Mouse (Mus musculus) liver, embryonic 11.5 days (tissue): Measurements from ENCODE around the gene Tiam1. TPM values are rescaled to one million over a fixed set of nuclear protein-coding genes. Genes with fewer than 3 reads are reported as not detected.
A peak's percentile ranks its signal among the peaks of the same experiment; 100 is the strongest.

ENCODE experiments used
- ATAC-seq: fragments of 200-750 bp; cut with Nextera tagmentation; replicated peaks from 2 replicates; pipeline ENCODE4 v1.8.0; 2017; ENCODE audit warnings: moderate number of reproducible peaks, mild to moderate bottlenecking, moderate TSS enrichment, moderate library complexity; ENCODE audit not compliant: low FRiP score
- DNase-seq: peaks from one replicate; pipeline ENCODE4 v3.0.0-alpha.2; 2017; ENCODE audit warnings: low spot score
- H3K27ac ChIP-seq: fragments of 300-500 bp; sonication (generic); 2 replicates; pipeline ENCODE4 v1.5.1; 2014; ENCODE audit warnings: mild to moderate bottlenecking, low read depth, low read length, control low read depth
- H3K27me3 ChIP-seq: fragments of 300-500 bp; sonication (generic); replicated peaks from 2 replicates; pipeline ENCODE4 v1.6.1; 2014; ENCODE audit warnings: low read length, mixed read lengths; ENCODE audit not compliant: control insufficient read depth, insufficient read depth
- H3K36me3 ChIP-seq: fragments of 300-500 bp; sonication (generic); 2 replicates; pipeline ENCODE4 v1.6.1; 2014; ENCODE audit warnings: mild to moderate bottlenecking, low read length, moderate library complexity, mixed read lengths; ENCODE audit not compliant: control insufficient read depth, insufficient read depth
- H3K4me1 ChIP-seq: fragments of 300-500 bp; sonication (generic); replicated peaks from 2 replicates; pipeline ENCODE4 v1.6.1; 2014; ENCODE audit warnings: low read length, mixed read lengths; ENCODE audit not compliant: control insufficient read depth, insufficient read depth
- H3K4me2 ChIP-seq: fragments of 300-500 bp; sonication (generic); 2 replicates; pipeline ENCODE4 v1.6.1; 2014; ENCODE audit warnings: mild to moderate bottlenecking, control low read depth, moderate library complexity
- H3K4me3 ChIP-seq: fragments of 300-500 bp; sonication (generic); 2 replicates; pipeline ENCODE4 v1.5.1; 2014; ENCODE audit warnings: low read depth, low read length, control low read depth
- H3K9ac ChIP-seq: fragments of 300-500 bp; sonication (generic); 2 replicates; pipeline ENCODE4 v1.6.1; 2014; ENCODE audit warnings: low read depth, low read length, control low read depth
- H3K9me3 ChIP-seq: fragments of 300-500 bp; sonication (generic); 2 replicates; pipeline ENCODE4 v1.6.1; 2016; ENCODE audit warnings: low read length, inconsistent platforms, mixed read lengths; ENCODE audit not compliant: control insufficient read depth
- WGBS: fragments of 180-500 bp; shearing (Covaris S2); extraction: QIAGEN DNeasy Blood & Tissue Kit; methylation state at CpG from one replicate; pipeline ENCODE4 v1.1.7; 2014; 5-methylcytosine and 5-hydroxymethylcytosine counted together
- polyA plus RNA-seq: library from polyadenylated mRNA; unstranded; fragments of >200 nt; fragmentation: Nextera tagmentation; extraction: Ambion mirVana; gene quantifications from 2 replicates; pipeline ENCODE4 v1.2.1, GENCODE M21; 2014

The Tiam1 gene
- 10.7 and 17.2 TPM in 2 replicates for polyA plus RNA-seq

DNA sequence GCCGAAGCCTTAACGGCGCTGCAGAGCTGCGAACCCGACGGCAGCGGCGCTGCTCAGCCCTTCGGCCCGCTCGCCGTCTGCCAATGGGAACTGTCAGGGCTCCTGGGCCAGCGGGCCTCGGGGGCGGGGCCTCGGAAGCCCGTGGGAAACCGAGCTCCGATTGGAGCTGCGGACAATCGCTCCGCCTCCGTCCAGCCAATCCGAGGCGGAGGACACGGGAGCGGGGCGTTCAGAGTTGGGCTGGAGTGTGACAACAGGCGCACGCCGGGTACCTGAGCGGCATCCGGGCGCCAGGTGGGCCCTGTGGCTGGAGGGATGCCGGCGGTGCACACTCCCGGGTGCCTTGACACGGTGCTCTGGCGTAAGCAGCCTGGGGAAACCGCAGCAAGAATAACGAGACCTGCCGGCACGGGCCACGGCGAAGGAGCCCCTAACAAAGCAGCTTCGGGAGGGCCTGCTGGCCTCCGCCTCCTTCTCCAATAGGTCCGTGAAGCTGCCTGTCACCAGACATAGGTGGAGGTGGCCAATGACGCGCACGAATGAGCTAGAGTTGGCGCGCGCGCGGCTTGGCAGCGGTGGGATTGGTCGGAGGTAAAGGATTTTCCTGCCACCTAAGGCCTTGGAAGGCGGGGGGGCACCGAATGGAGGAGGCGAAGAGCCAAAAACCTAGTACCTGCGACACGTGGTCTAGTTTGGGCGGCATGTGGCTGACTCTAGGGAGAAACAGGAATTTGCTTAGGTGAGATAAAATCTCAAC is at the start of gene Tiam1:
TSS of gene Tiam1 (minus strand) at position 10 of the 757 bp plus-strand sequence.
- WGBS = under 1% methylated on average over 64 of the region's 64 CpGs
- Histone ChIP-seq H3K27ac (peak within 1 kb of the TSS; percentile 72), H3K9me3 (no peaks in the 10 kb centered on the region), H3K4me2 (peak within 1 kb of the TSS; percentile 100), H3K9ac (peak within 1 kb of the TSS; percentile 79), H3K27me3 (no peaks in the 10 kb centered on the region), H3K4me1 (peaks cover 11% of the 10 kb centered on the region), H3K36me3 (no peaks in the 10 kb centered on the region), H3K4me3 (peak within 1 kb of the TSS; percentile 76)
- ATAC-seq = peak; percentile 94
- peak; percentile 98 for DNase-seq

DNA sequence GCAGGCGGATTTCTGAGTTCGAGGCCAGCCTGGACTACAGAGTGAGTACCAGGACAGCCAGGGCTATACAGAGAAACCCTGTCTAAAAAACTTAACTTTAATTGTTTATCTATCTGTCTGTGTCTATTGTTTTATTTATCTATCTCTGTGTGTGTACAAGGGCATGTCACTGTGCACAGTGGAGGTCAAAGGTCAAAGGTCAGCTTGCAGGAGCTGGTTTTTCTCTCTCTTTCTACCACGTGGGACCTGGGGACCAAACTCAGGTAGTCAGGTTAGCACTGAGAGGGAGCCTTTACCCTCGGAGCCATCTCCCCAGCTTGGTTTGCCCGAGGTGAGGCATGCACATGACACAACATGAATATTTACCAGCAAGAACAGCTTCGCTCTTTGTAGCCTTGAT is 47.7 kb upstream of the Tiam1 start:
- Histone ChIP-seq H3K9me3 (no peaks in the 10 kb centered on the region), H3K27ac (no peak overlapping the region), H3K4me1 (peaks cover 10% of the 10 kb centered on the region), H3K4me3 (no peak overlapping the region), H3K9ac (no peak overlapping the region), H3K27me3 (no peaks in the 10 kb centered on the region), H3K4me2 (no peak overlapping the region), H3K36me3 (no peaks in the 10 kb centered on the region)
- WGBS = 73% methylated on average over 6 of the region's 6 CpGs
- ATAC-seq (no peak), DNase-seq (no peak)

DNA sequence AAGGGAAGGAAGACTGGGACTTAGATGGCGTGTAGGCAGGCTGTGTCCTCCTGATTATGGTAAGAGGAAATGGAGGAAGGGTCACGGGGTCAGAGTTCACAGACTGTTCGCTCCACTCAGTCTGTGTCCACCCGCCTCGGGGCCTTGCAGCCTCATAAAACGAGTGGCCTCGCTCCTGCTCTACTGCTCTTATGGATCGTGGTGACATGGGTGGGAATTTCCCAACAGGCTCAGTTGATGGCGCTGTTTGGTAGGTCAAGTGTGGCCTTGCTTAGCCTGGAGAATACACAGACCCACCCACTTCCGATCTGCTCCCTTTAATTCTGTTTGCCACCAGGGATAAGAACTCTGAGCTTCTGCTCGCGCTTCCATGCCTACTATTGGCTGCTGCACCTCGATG is 43.9 kb upstream of the Tiam1 start:
- peak overlapping the region; percentile 45 for H3K4me2 ChIP-seq
- no peak overlapping the region for H3K27ac ChIP-seq
- no peak overlapping the region for H3K9ac ChIP-seq
- no peaks in the 10 kb centered on the region for H3K36me3 ChIP-seq
- WGBS = 7% methylated on average over 13 of the region's 13 CpGs
- DNase-seq (peak; percentile 60), ATAC-seq (peak; percentile 76)
- H3K9me3 ChIP-seq = no peaks in the 10 kb centered on the region
- H3K4me1 ChIP-seq = peaks cover 6% of the 10 kb centered on the region; the same call in 1 of the 2 replicates
- no peaks in the 10 kb centered on the region for H3K27me3 ChIP-seq
- no peak overlapping the region for H3K4me3 ChIP-seq

- Histone ChIP-seq H3K4me1 (peaks cover 2% of the 10 kb centered on the region; the same call in 1 of the 2 replicates), H3K36me3 (no peaks in the 10 kb centered on the region), H3K27ac (no peak overlapping the region), H3K4me2 (no peak overlapping the region), H3K9ac (no peak overlapping the region), H3K27me3 (no peaks in the 10 kb centered on the region), H3K9me3 (no peaks in the 10 kb centered on the region), H3K4me3 (no peak overlapping the region)
- DNase-seq (peak; percentile 54), ATAC-seq (0 out of 2 replicates have a peak, but pooled peaks have one; percentile 24)
- 42% methylated on average over 8 of the region's 8 CpGs for WGBS
These were observed 42.5 kb upstream of the Tiam1 start for GRCm38 (mm10) chr16:90185928-90186588.

DNA sequence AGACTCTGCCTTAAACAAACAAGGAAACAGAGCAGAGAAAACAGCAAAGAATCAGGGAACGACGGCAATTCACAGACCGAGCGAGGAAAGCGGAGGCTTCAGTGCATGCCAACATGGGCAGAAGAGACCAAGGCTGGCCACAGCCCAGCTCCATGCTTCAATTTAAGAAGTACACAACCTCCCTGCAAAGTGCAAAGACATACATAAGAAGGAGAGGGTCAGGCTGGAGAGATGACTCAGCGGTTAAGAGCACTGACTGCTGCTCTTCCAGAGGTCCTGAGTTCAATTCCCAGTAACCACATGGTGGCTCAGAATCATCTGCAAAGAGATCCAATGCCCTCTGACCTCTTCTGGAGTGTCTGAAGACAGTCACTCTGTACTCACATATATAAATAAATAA is 40.6 kb upstream of the Tiam1 start:
- no peak overlapping the region for H3K9ac ChIP-seq
- H3K27ac ChIP-seq = no peak overlapping the region
- no peak overlapping the region for H3K4me3 ChIP-seq
- H3K27me3 ChIP-seq = no peaks in the 10 kb centered on the region
- DNase-seq (no peak), ATAC-seq (no peak)
- H3K9me3 ChIP-seq = no peaks in the 10 kb centered on the region
- no peaks in the 10 kb centered on the region for H3K36me3 ChIP-seq
- H3K4me2 ChIP-seq = no peak overlapping the region
- WGBS = 79% methylated on average over 6 of the region's 6 CpGs
- H3K4me1 ChIP-seq = peaks cover 7% of the 10 kb centered on the region

GRCm38 (mm10) chr16:90181673-90182072 is 38.1 kb upstream of the Tiam1 start:
- DNase-seq = no peak
- H3K4me2 ChIP-seq = no peak overlapping the region
- H3K27me3 ChIP-seq = no peaks in the 10 kb centered on the region
- H3K36me3 ChIP-seq = no peaks in the 10 kb centered on the region
- H3K27ac ChIP-seq = no peak overlapping the region
- H3K4me1 ChIP-seq = peaks cover 5% of the 10 kb centered on the region; the same call in 1 of the 2 replicates
- no peak overlapping the region for H3K9ac ChIP-seq
- ATAC-seq = no peak
- H3K9me3 ChIP-seq = no peaks in the 10 kb centered on the region
- no peak overlapping the region for H3K4me3 ChIP-seq
- WGBS = 87% methylated on average over 8 of the region's 8 CpGs

DNA sequence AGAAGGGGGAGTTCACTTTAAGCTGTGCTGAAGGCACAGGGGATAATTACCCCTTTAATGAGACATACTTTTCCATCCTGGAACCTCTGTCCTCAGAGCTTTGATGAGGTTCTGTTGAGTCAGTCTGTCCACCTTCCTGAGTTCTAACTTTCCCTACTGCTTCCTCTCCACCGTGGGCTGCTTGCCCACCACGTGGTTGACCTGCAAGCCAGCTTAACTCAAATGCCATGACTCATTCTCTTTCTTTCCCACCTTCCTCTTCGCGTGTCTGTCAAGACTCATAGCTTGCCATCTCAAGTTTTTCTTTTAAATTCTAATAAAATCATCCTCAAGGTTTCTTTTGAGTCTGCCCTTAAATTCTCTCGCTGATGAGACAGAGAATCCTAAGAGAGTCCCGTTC is 37.4 kb upstream of the Tiam1 start:
- ATAC-seq = no peak
- no peak for DNase-seq
- H3K9me3 ChIP-seq = no peaks in the 10 kb centered on the region
- H3K4me2 ChIP-seq = no peak overlapping the region
- H3K4me1 ChIP-seq = peaks cover 5% of the 10 kb centered on the region; the same call in 1 of the 2 replicates
- no peaks in the 10 kb centered on the region for H3K36me3 ChIP-seq
- 68% methylated on average over 6 of the region's 6 CpGs for WGBS
- H3K27me3 ChIP-seq = no peaks in the 10 kb centered on the region
- H3K9ac ChIP-seq = no peak overlapping the region
- no peak overlapping the region for H3K27ac ChIP-seq
- no peak overlapping the region for H3K4me3 ChIP-seq

DNA sequence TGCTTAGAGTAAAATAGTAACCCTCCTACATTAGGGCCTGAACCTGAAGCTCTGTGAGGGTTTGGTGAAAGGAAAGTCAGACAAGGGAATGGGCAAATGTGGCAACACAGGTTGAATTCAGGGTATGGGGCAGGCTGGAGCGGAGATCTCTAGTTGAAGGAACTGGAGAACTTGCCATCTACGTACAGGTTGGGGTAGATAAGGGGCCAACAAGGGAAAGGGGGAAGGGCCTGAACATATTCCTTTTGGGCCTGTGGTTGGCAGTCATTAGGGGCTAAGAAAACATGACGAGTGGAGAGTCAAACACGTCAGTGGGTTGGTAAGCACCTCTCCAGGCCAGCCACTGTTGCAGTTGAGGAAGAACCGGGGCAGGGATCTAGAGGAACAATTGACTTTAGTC is 36.3 kb upstream of the Tiam1 start:
- Histone ChIP-seq H3K4me2 (no peak overlapping the region), H3K27me3 (no peaks in the 10 kb centered on the region), H3K36me3 (no peaks in the 10 kb centered on the region), H3K9me3 (no peaks in the 10 kb centered on the region), H3K4me1 (peaks cover 5% of the 10 kb centered on the region; the same call in 1 of the 2 replicates), H3K9ac (no peak overlapping the region), H3K4me3 (no peak overlapping the region), H3K27ac (no peak overlapping the region)
- ATAC-seq (peak; percentile 32; the same call in 1 of the 2 replicates), DNase-seq (no peak)
- 46% methylated on average over 5 of the region's 5 CpGs for WGBS
